Mouse (Mus musculus) bone marrow macrophage, adult 2 months (primary cell): Measurements from ENCODE around the gene Uba1. TPM values are rescaled to one million over a fixed set of nuclear protein-coding genes. Genes with fewer than 3 reads are reported as not detected.

Experiments
- H3K27ac ChIP-seq: 2 replicates; pipeline ENCODE4 v1.5.1; 2012; ENCODE audit warnings: low read depth, low read length; ENCODE audit not compliant: insufficient read depth
- H3K4me1 ChIP-seq: 2 replicates; pipeline ENCODE4 v1.6.1; 2012; ENCODE audit warnings: low read length; ENCODE audit not compliant: control insufficient read depth, insufficient read depth
- H3K4me3 ChIP-seq: 2 replicates; pipeline ENCODE4 v1.5.1; 2012; ENCODE audit warnings: mild to moderate bottlenecking, low read length, moderate library complexity; ENCODE audit not compliant: insufficient read depth
- CTCF ChIP-seq: IDR thresholded peaks from 2 replicates; pipeline ENCODE4 v1.5.1; 2012; ENCODE audit warnings: low read depth, mild to moderate bottlenecking, low read length, moderate library complexity
- POLR2A ChIP-seq: IDR thresholded peaks from 2 replicates; pipeline ENCODE4 v1.6.1; 2012; ENCODE audit warnings: mild to moderate bottlenecking, low read depth, low read length, borderline replicate concordance
- polyA plus RNA-seq: library from polyadenylated mRNA; stranded (reverse); fragments of >200 nt; gene quantifications from 2 replicates; pipeline ENCODE4 v1.2.4, GENCODE M21; 2012; ENCODE audit not compliant: missing spikeins, insufficient read depth, insufficient read length

Uba1 gene
- polyA plus RNA-seq: 160 and 168 TPM in 2 replicates

DNA sequence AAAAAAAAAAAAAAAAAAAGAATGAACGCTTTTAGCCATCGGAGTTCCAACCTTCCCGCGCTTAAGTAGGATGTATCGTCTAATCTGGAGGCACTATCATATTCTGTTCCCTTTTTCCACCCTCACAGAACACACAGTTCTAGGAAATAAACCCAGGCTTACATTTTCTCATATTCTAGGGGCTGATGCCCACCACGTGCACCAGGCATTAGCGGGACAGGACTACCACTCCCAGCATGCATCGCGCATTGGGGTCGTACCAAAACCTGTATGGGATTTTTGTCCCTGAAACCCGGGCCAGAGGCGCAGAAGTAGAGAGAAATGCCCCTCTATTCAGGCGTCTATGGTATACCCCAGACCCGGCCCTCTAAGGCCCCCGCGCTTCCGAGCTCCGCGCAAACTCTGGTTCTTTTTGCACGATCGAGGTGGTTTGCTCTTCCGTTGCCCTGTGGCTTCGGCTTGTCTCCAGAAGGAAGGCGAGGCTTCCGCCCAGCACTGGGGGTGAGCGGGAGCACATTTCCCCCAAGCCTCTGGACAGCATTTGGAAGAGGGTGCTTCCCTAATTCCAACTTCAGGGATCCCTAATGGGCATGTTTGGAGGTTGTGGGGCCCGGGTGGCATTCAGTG is at the start of gene Uba1:
Gene Uba1 (plus strand): TSS at position 301 of the 627 bp plus-strand sequence.
- no peaks in the 10 kb centered on the region for H3K4me1 ChIP-seq
- peak within 1 kb of the TSS; percentile 65 for H3K27ac ChIP-seq
- peak within 1 kb of the TSS; percentile 58 for H3K4me3 ChIP-seq
- TF ChIP-seq CTCF (no peak), POLR2A (no peak)

DNA sequence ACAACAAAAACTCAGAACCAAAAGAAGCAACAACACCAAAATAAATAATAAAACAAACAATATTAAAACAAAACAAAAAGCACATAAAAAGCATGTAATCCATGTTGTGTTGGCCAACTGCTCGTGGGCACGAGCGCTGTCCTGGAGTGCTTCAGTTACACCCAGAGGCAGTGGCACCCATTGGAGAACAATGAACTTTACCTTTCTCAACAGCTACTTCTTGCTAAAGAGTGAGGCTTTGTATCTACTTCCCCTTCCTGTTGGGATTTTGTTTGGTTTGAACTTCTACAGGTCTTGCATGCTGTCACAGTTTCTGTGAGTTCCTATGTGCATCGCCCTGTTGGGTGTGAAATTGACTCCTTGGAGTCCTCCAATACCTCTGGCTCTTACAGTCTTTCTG is 49.6 kb upstream of the Uba1 start:
- no peaks in the 10 kb centered on the region for H3K4me1 ChIP-seq
- TF ChIP-seq CTCF: no peak
- no peak for TF ChIP-seq POLR2A
- no peak overlapping the region for H3K4me3 ChIP-seq
- no peak overlapping the region for H3K27ac ChIP-seq

DNA sequence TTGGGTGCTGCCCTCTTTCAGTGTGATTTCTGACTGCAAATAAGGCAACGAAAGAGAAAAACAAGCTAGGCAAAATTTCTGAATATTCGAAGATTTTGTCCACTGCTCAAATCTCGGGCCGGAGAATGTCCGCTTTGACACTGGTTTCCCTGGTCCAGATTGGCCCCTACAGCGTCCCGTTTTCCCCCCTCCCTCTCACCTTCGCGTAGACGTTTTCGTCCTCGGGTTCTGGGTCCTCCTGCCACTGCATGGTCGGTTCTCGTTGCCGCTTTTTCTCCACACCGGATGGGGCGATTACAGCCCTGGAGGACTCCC is 41.3 kb upstream of the Uba1 start:
- peaks cover 2% of the 10 kb centered on the region; the same call in 1 of the 2 replicates for H3K4me1 ChIP-seq
- peak overlapping the region; percentile 86 for H3K27ac ChIP-seq
- peak overlapping the region; percentile 80 for H3K4me3 ChIP-seq
- TF ChIP-seq CTCF (no peak), POLR2A (no peak)

GRCm38 (mm10) chrX:20617176-20617902 is 40.8 kb upstream of the Uba1 start, which contains the start of the genes Rbm10 and Ndufb11:
Rbm10 (plus strand) TSS chrX:20617503.
Ndufb11 (minus strand) TSS chrX:20617619.
- no peak for TF ChIP-seq CTCF
- TF ChIP-seq POLR2A: no peak
- Histone ChIP-seq H3K4me3 (peak within 1 kb of the TSS; percentile 80), H3K27ac (peak within 1 kb of the TSS; percentile 86), H3K4me1 (peaks cover 2% of the 10 kb centered on the region; the same call in 1 of the 2 replicates)

DNA sequence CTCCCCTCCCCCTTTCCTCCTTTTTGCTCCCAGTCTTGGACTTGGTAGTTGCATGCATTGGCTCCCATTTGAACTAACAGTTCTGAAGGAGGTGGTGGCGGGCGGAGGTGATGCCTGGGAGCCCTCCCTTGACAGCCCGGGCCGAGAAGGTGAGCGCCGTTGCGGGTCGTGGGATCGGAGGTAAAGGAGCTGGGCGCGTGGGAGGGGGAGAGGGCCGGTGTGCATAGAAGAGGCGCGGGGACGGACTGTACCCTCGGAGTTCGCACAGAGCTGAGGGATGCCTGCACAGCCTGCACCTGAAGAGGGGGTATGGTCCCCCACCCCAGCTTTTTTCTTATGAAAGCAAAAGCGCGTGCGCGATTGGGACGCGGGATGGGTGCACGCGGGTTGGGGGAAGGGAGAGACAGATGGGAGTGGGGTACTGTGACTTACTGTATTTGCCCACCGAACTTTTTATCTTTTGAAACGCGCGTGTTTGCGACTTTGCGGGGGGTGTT is 40.2 kb upstream of the Uba1 start:
- Histone ChIP-seq H3K27ac (peak overlapping the region; percentile 86), H3K4me1 (peaks cover 2% of the 10 kb centered on the region; the same call in 1 of the 2 replicates), H3K4me3 (peak overlapping the region; percentile 80)
- no peak for TF ChIP-seq POLR2A
- TF ChIP-seq CTCF: no peak

- H3K4me3 ChIP-seq: no peak overlapping the region
- H3K4me1 ChIP-seq: no peaks in the 10 kb centered on the region
- TF ChIP-seq CTCF (no peak), POLR2A (no peak)
- H3K27ac ChIP-seq: no peak overlapping the region
Observed at GRCm38 (mm10) chrX:20638141-20638540, 20.0 kb upstream of the Uba1 start.

GRCm38 (mm10) chrX:20644780-20645179 is 13.3 kb upstream of the Uba1 start:
- TF ChIP-seq POLR2A (no peak), CTCF (no peak)
- H3K4me1 ChIP-seq: no peaks in the 10 kb centered on the region

GRCm38 (mm10) chrX:20657593-20657992 is 533 bp upstream of the Uba1 start:
- TF ChIP-seq CTCF: no peak
- TF ChIP-seq POLR2A: no peak
- H3K4me3 ChIP-seq: peak overlapping the region; percentile 58
- no peaks in the 10 kb centered on the region for H3K4me1 ChIP-seq
- H3K27ac ChIP-seq: no peak overlapping the region

More at GRCm38 (mm10) chrX:20644780-20645179, 13.3 kb upstream of the Uba1 start:
- no peak overlapping the region for H3K4me3 ChIP-seq
- H3K27ac ChIP-seq: no peak overlapping the region

GRCm38 (mm10) chrX:20658891-20659406 is 823 bp downstream of the Uba1 start:
- no peaks in the 10 kb centered on the region for H3K4me1 ChIP-seq
- TF ChIP-seq CTCF (no peak), POLR2A (no peak)
- H3K4me3 ChIP-seq: peak overlapping the region; percentile 58
- peak overlapping the region; percentile 65 for H3K27ac ChIP-seq

GRCm38 (mm10) chrX:20662317-20662715 is 4.2 kb downstream of the Uba1 start:
- Histone ChIP-seq H3K4me1 (peaks cover 9% of the 10 kb centered on the region), H3K4me3 (no peak overlapping the region), H3K27ac (no peak overlapping the region)
- TF ChIP-seq CTCF (no peak), POLR2A (no peak)
